In the genomic region with DNA sequence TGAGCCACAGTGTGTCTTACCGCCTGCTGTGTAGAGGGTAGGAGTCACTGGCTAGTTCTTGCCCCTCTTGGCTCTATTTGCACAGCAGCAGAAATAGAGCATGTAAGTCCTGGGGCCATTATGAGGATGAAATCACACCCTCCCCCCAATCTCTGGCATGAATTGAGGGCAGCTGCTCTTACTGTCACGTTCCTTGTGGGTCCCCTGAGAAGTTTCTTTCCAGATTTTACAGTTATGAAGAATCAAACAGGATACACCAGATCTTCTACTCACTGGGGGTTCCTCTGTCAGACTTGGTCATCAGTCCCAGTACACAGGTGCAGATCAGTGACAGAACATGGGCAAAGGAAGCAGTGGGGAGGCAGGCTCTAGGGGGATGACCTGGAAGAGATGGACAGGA, we compare ENCODE assay signal across 7 mouse cellular contexts.
"Had no signal": no experiment of that assay in that cellular context is flagged by ENCODE, and none has a peak within 500 bp of the region (broad histone marks: within the 10 kb centered on the region; RNA-seq: fewer than 3 reads in every experiment).

No protein-coding gene starts in this region.

- DNase-seq: kidney, adult 9 months; kidney, postnatal 14 days; kidney, postnatal 4 days; liver, embryonic 13.5 days; lung, embryonic 14.5 days; thymus, adult 18-20 months; thymus, postnatal 36 days had no signal
